Comparison of ENCODE assay signal across 8 mouse cellular contexts in genomic region chr13:5861157-5862002, GRCm38 (mm10). TPM values are rescaled to one million over a fixed set of nuclear protein-coding genes. Genes with fewer than 3 reads are reported as not detected.
DNase-seq lines count a peak whose midpoint lies in the region; ATAC-seq lines count a peak whose summit lies in the region.

Klf6 (plus strand) TSS chr13:5861482.

- peak within 1 kb of the TSS; percentile 78 for H3K9ac ChIP-seq in hindbrain, embryonic 14.5 days

- H3K4me2 ChIP-seq in hindbrain, embryonic 14.5 days (replicated peaks) = peak within 1 kb of the TSS; percentile 76

- no peaks in the 10 kb centered on the region for H3K9me3 ChIP-seq in hindbrain, embryonic 14.5 days (ENCODE audit: control insufficient read depth, low read length)

- H3K4me3 ChIP-seq in hindbrain, embryonic 14.5 days (replicated peaks; ENCODE audit: low read length) = peak within 1 kb of the TSS; percentile 69

- H3K27ac ChIP-seq in hindbrain, embryonic 14.5 days = peak within 1 kb of the TSS; percentile 99

- H3K36me3 ChIP-seq in hindbrain, embryonic 14.5 days (replicated peaks; ENCODE audit: control insufficient read depth, insufficient read depth) = peaks cover 16% of the 10 kb centered on the region

- under 1% methylated on average over 60 of the region's 60 CpGs for WGBS in hindbrain, embryonic 14.5 days

- peaks cover 22% of the 10 kb centered on the region for H3K4me1 ChIP-seq in hindbrain, embryonic 14.5 days (replicated peaks; ENCODE audit: control insufficient read depth, insufficient read depth, low read length)

- H3K27me3 ChIP-seq in hindbrain, embryonic 14.5 days (ENCODE audit: control insufficient read depth, insufficient read depth, low read length) = no peaks in the 10 kb centered on the region

- ATAC-seq in hindbrain, embryonic 14.5 days (ENCODE audit: low FRiP score) = peak; percentile 99

- DNase-seq in R1 (ENCODE audit: low read depth, low spot score) = peak; percentile 99
- peak; percentile 99 to 100 for DNase-seq in cerebellum, postnatal 25 days
- DNase-seq in frontal cortex, postnatal 25 days (ENCODE audit: low spot score in 2 of 2) = peak; percentile 99
- peak; percentile 100 for DNase-seq in hindbrain, embryonic 14.5 days (ENCODE audit: low spot score)
- peak; percentile 100 for DNase-seq in layer of hippocampus, postnatal 36 days
- peak; percentile 99 for DNase-seq in lung, postnatal 36 days
- peak; percentile 100 for DNase-seq in retina, postnatal 1 day
- DNase-seq in urinary bladder, adult 18-20 months (ENCODE audit: low spot score in 2 of 2) = peak; percentile 95 to 100

RNA-seq across cellular contexts. Expression of gene Klf6, which starts in this region (rescaled TPM):
- 77.8 and 86.1 TPM in 2 replicates for polyA plus RNA-seq in hindbrain, embryonic 14.5 days (2014; fragmentation: Nextera tagmentation; extraction: Ambion mirVana)
- 10 to 100 TPM; 28.6 to 32.6 TPM for total RNA-seq in layer of hippocampus, postnatal 36 days (2021)

Comparison
In these comparisons a context has a peak if more than half of its experiments do, and no peak if none do; other contexts are left out.
1. Peak in every context shown above with its lines: DNase-seq, ATAC-seq, H3K4me3 ChIP-seq and H3K27ac ChIP-seq.